ENCODE assay signal across 14 mouse cellular contexts in genomic region chr2:84647051-84647568, GRCm38 (mm10). TPM values are rescaled to one million over a fixed set of nuclear protein-coding genes. Genes with fewer than 3 reads are reported as not detected.
A peak's percentile ranks its signal among the peaks of the same experiment; 100 is the strongest.
DNase-seq lines count a peak whose midpoint lies in the region; ATAC-seq and TF ChIP-seq lines count a peak whose summit lies in the region.
"Had no signal": no experiment of that assay in that cellular context is flagged by ENCODE, and none has a peak within 500 bp of the region (broad histone marks: within the 10 kb centered on the region; RNA-seq: fewer than 3 reads in every experiment).

No protein-coding gene starts in this region.

- peak overlapping the region; percentile 5; the same call in 1 of the 2 replicates for H3K4me3 ChIP-seq in heart, embryonic 12.5 days
- no peak overlapping the region for H3K4me3 ChIP-seq in midbrain, embryonic 12.5 days
- no peak overlapping the region for H3K4me3 ChIP-seq in midbrain, embryonic 11.5 days (ENCODE audit: low read depth, low read length)
- peak overlapping the region; percentile 79 for H3K4me3 ChIP-seq in intestine, postnatal 0 days (ENCODE audit: low read depth, low read length)

- H3K9me3 ChIP-seq in heart, embryonic 12.5 days (replicated peaks): no peaks in the 10 kb centered on the region
- no peaks in the 10 kb centered on the region for H3K9me3 ChIP-seq in midbrain, embryonic 12.5 days
- H3K9me3 ChIP-seq in midbrain, embryonic 11.5 days (ENCODE audit: control insufficient read depth, low read length): no peaks in the 10 kb centered on the region
- H3K9me3 ChIP-seq in intestine, postnatal 0 days (ENCODE audit: control insufficient read depth): no peaks in the 10 kb centered on the region
- H3K9me3 ChIP-seq: embryonic facial prominence, embryonic 12.5 days had no signal

- intact Hi-C loops in heart, postnatal 10 days (cut with DNase I): no loop called here
- intact Hi-C loops in left cerebral cortex, postnatal 10 days (cut with DNase I): no loop called here

- no peak overlapping the region for H3K27ac ChIP-seq in heart, embryonic 12.5 days (ENCODE audit: poor library complexity, severe bottlenecking)
- H3K27ac ChIP-seq in midbrain, embryonic 12.5 days (replicated peaks): no peak overlapping the region
- H3K27ac ChIP-seq in midbrain, embryonic 11.5 days (ENCODE audit: low read depth, low read length): no peak overlapping the region
- no peak overlapping the region for H3K27ac ChIP-seq in intestine, postnatal 0 days (ENCODE audit: low read depth, low read length)
- H3K27ac ChIP-seq: embryonic facial prominence, embryonic 12.5 days; macrophage had no signal

- WGBS in heart, embryonic 12.5 days: 81% methylated on average over 6 of the region's 6 CpGs
- WGBS in midbrain, embryonic 12.5 days: 96% methylated on average over 6 of the region's 6 CpGs
- 95% methylated on average over 6 of the region's 6 CpGs for WGBS in midbrain, embryonic 11.5 days
- 61% methylated on average over 6 of the region's 6 CpGs for WGBS in intestine, postnatal 0 days

- no peak for ATAC-seq in heart, embryonic 12.5 days (ENCODE audit: insufficient number of reproducible peaks, low FRiP score)
- no peak for ATAC-seq in midbrain, embryonic 12.5 days (ENCODE audit: low FRiP score, low read depth)
- ATAC-seq in midbrain, embryonic 11.5 days (ENCODE audit: low FRiP score): no peak
- ATAC-seq in intestine, postnatal 0 days: no peak
- ATAC-seq: CD4-positive, CD25-positive, alpha-beta regulatory T cell, adult 4 months had no signal

- peak overlapping the region; percentile 42 for H3K4me2 ChIP-seq in heart, embryonic 12.5 days
- H3K4me2 ChIP-seq in midbrain, embryonic 12.5 days (replicated peaks): peak overlapping the region; percentile 80
- H3K4me2 ChIP-seq in midbrain, embryonic 11.5 days: no peak overlapping the region
- H3K4me2 ChIP-seq in intestine, postnatal 0 days (replicated peaks; ENCODE audit: low read depth): peak overlapping the region; percentile 70

- H3K9ac ChIP-seq in heart, embryonic 12.5 days: no peak overlapping the region
- H3K9ac ChIP-seq in midbrain, embryonic 12.5 days (replicated peaks): no peak overlapping the region
- no peak overlapping the region for H3K9ac ChIP-seq in midbrain, embryonic 11.5 days (ENCODE audit: low read length)
- H3K9ac ChIP-seq in intestine, postnatal 0 days (ENCODE audit: low read depth, low read length): no peak overlapping the region
- H3K9ac ChIP-seq: embryonic facial prominence, embryonic 12.5 days had no signal

- H3K36me3 ChIP-seq in heart, embryonic 12.5 days: peaks cover 4% of the 10 kb centered on the region; the same call in 1 of the 2 replicates
- H3K36me3 ChIP-seq in midbrain, embryonic 12.5 days: 0 out of 2 replicates have a peak, but pooled peaks cover under 1% of the 10 kb centered on the region
- H3K36me3 ChIP-seq in midbrain, embryonic 11.5 days (ENCODE audit: control insufficient read depth, insufficient read depth, low read length): no peaks in the 10 kb centered on the region; the same call in 1 of the 2 replicates
- no peaks in the 10 kb centered on the region for H3K36me3 ChIP-seq in intestine, postnatal 0 days (ENCODE audit: control insufficient read depth, insufficient read depth)
- H3K36me3 ChIP-seq: embryonic facial prominence, embryonic 12.5 days had no signal

- no peaks in the 10 kb centered on the region for H3K27me3 ChIP-seq in heart, embryonic 12.5 days (replicated peaks)
- no peaks in the 10 kb centered on the region for H3K27me3 ChIP-seq in midbrain, embryonic 12.5 days
- H3K27me3 ChIP-seq in midbrain, embryonic 11.5 days (ENCODE audit: control insufficient read depth, insufficient read depth, low read length): no peaks in the 10 kb centered on the region
- H3K27me3 ChIP-seq in intestine, postnatal 0 days (replicated peaks; ENCODE audit: control insufficient read depth, insufficient read depth, low read length): no peaks in the 10 kb centered on the region
- H3K27me3 ChIP-seq: embryonic facial prominence, embryonic 12.5 days had no signal

- no peak for TF ChIP-seq CTCF in intestine, postnatal 0 days (IDR thresholded peaks at IDR 0.05; ENCODE audit: low read depth)

- peaks cover 36% of the 10 kb centered on the region for H3K4me1 ChIP-seq in heart, embryonic 12.5 days (replicated peaks)
- peaks cover 11% of the 10 kb centered on the region; the same call in 1 of the 2 replicates for H3K4me1 ChIP-seq in midbrain, embryonic 12.5 days
- peaks cover 6% of the 10 kb centered on the region for H3K4me1 ChIP-seq in midbrain, embryonic 11.5 days (ENCODE audit: control insufficient read depth, insufficient read depth, low read length)
- H3K4me1 ChIP-seq in intestine, postnatal 0 days (replicated peaks; ENCODE audit: control insufficient read depth, insufficient read depth, low read length): no peaks in the 10 kb centered on the region

- DNase-seq in heart, postnatal 10 days: no peak
- DNase-seq in midbrain, embryonic 11.5 days (ENCODE audit: low spot score, missing footprints): no peak
- DNase-seq in cerebellum, adult 9-11 months: no peak
- DNase-seq in adrenal gland, postnatal 25 days: no peak
- DNase-seq in left cerebral cortex, postnatal 10 days (ENCODE audit: extremely low spot score in 1 of 2, low spot score in 2 of 2): no peak
- DNase-seq: right cerebral cortex, adult 18-20 months had no signal

RNA-seq across cellular contexts. Expression of gene Ctnnd1, which starts 3.5 kb away (rescaled TPM):
- 105 and 109 TPM in 2 replicates for polyA plus RNA-seq in heart, embryonic 12.5 days (2016; fragmentation: Nextera tagmentation; extraction: Ambion mirVana)
- 100 to 1,000 TPM; 126 to 129 TPM for total RNA-seq in heart, postnatal 10 days (2021)
- polyA plus RNA-seq in midbrain, embryonic 12.5 days (2016; fragmentation: Nextera tagmentation; extraction: Ambion mirVana): 47.4 and 47.7 TPM in 2 replicates
- 36.8 and 38.3 TPM in 2 replicates for polyA plus RNA-seq in midbrain, embryonic 11.5 days (2014; fragmentation: Nextera tagmentation; extraction: Ambion mirVana)
- polyA plus RNA-seq in intestine, postnatal 0 days (2015; fragmentation: Nextera tagmentation; extraction: Ambion mirVana): 45.4 and 46.1 TPM in 2 replicates
- 130 and 154 TPM in 2 replicates for total RNA-seq in adrenal gland, postnatal 25 days (2021)
- 10 to 100 TPM; 61.3 to 64.7 TPM for total RNA-seq in left cerebral cortex, postnatal 10 days (2021)

RNA-seq across cellular contexts. Expression of gene Btbd18, which starts 11.8 kb away (rescaled TPM):
- polyA plus RNA-seq in heart, embryonic 12.5 days (2016; fragmentation: Nextera tagmentation; extraction: Ambion mirVana): 0.10 TPM in 2 replicates
- total RNA-seq in heart, postnatal 10 days (2021): not detected
- polyA plus RNA-seq in midbrain, embryonic 12.5 days (2016; fragmentation: Nextera tagmentation; extraction: Ambion mirVana): 0.26 and 0.31 TPM in 2 replicates
- 0.19 and 0.41 TPM in 2 replicates for polyA plus RNA-seq in midbrain, embryonic 11.5 days (2014; fragmentation: Nextera tagmentation; extraction: Ambion mirVana)
- 0.07 TPM in 1 of 2 replicates, not detected in the other for polyA plus RNA-seq in intestine, postnatal 0 days (2015; fragmentation: Nextera tagmentation; extraction: Ambion mirVana)
- total RNA-seq in adrenal gland, postnatal 25 days (2021): 0.18 and 0.38 TPM in 2 replicates
- total RNA-seq in left cerebral cortex, postnatal 10 days (2021): not detected
- total RNA-seq: granulocyte monocyte progenitor cell, adult 5-6 weeks; layer of hippocampus, postnatal 25 days had no signal
- polyA plus RNA-seq: macrophage had no signal

RNA-seq across cellular contexts. Expression of gene Selenoh, which starts 23.5 kb away (rescaled TPM):
- 279 and 282 TPM in 2 replicates for polyA plus RNA-seq in heart, embryonic 12.5 days (2016; fragmentation: Nextera tagmentation; extraction: Ambion mirVana)
- 10 to 100 TPM; 59.9 to 60.8 TPM for total RNA-seq in heart, postnatal 10 days (2021)
- polyA plus RNA-seq in midbrain, embryonic 12.5 days (2016; fragmentation: Nextera tagmentation; extraction: Ambion mirVana): 367 and 374 TPM in 2 replicates
- polyA plus RNA-seq in midbrain, embryonic 11.5 days (2014; fragmentation: Nextera tagmentation; extraction: Ambion mirVana): 450 and 473 TPM in 2 replicates
- polyA plus RNA-seq in intestine, postnatal 0 days (2015; fragmentation: Nextera tagmentation; extraction: Ambion mirVana): 83.4 and 90.7 TPM in 2 replicates
- 36.4 and 54.0 TPM in 2 replicates for total RNA-seq in adrenal gland, postnatal 25 days (2021)
- 10 to 100 TPM; 71.0 to 73.0 TPM for total RNA-seq in left cerebral cortex, postnatal 10 days (2021)

RNA-seq across cellular contexts. Expression of gene Gm28635, which starts 30.7 kb away (rescaled TPM):
- not detected in 2 replicates for polyA plus RNA-seq in heart, embryonic 12.5 days (2016; fragmentation: Nextera tagmentation; extraction: Ambion mirVana)
- 10 to 100 TPM in 1 of 2 experiments, 1 to 10 TPM in 1; 9.6 to 11.7 TPM for total RNA-seq in heart, postnatal 10 days (2021)
- not detected in 2 replicates for polyA plus RNA-seq in midbrain, embryonic 12.5 days (2016; fragmentation: Nextera tagmentation; extraction: Ambion mirVana)
- polyA plus RNA-seq in midbrain, embryonic 11.5 days (2014; fragmentation: Nextera tagmentation; extraction: Ambion mirVana): not detected in 2 replicates
- polyA plus RNA-seq in intestine, postnatal 0 days (2015; fragmentation: Nextera tagmentation; extraction: Ambion mirVana): not detected in 2 replicates
- total RNA-seq in adrenal gland, postnatal 25 days (2021): not detected in 2 replicates
- 10 to 100 TPM in 1 of 2 experiments, 1 to 10 TPM in 1; 6.7 to 11.1 TPM for total RNA-seq in left cerebral cortex, postnatal 10 days (2021)
- total RNA-seq: granulocyte monocyte progenitor cell, adult 5-6 weeks had no signal
- polyA plus RNA-seq: CD4-positive, CD25-positive, alpha-beta regulatory T cell, adult 4 months; embryonic facial prominence, embryonic 12.5 days; macrophage had no signal

RNA-seq across cellular contexts. Expression of gene Med19, which starts 31.1 kb away (rescaled TPM):
- 28.8 and 30.3 TPM in 2 replicates for polyA plus RNA-seq in heart, embryonic 12.5 days (2016; fragmentation: Nextera tagmentation; extraction: Ambion mirVana)
- total RNA-seq in heart, postnatal 10 days (2021): 10 to 100 TPM; 15.1 to 17.8 TPM
- 51.8 and 54.8 TPM in 2 replicates for polyA plus RNA-seq in midbrain, embryonic 12.5 days (2016; fragmentation: Nextera tagmentation; extraction: Ambion mirVana)
- polyA plus RNA-seq in midbrain, embryonic 11.5 days (2014; fragmentation: Nextera tagmentation; extraction: Ambion mirVana): 70.7 and 73.2 TPM in 2 replicates
- polyA plus RNA-seq in intestine, postnatal 0 days (2015; fragmentation: Nextera tagmentation; extraction: Ambion mirVana): 20.6 and 21.0 TPM in 2 replicates
- total RNA-seq in adrenal gland, postnatal 25 days (2021): 23.0 and 26.8 TPM in 2 replicates
- 10 to 100 TPM; 36.1 to 36.8 TPM for total RNA-seq in left cerebral cortex, postnatal 10 days (2021)

Comparison
In these comparisons a context has a peak if more than half of its experiments do, and no peak if none do; other contexts are left out.
1. H3K4me3 ChIP-seq: peak in heart, embryonic 12.5 days (single experiment) and intestine, postnatal 0 days (single experiment); none in midbrain, embryonic 12.5 days (single experiment) and midbrain, embryonic 11.5 days (single experiment).